Mouse (Mus musculus) erythroid progenitor cell, adult 5-6 weeks (primary cell): ENCODE data around the gene Il23r. TPM values are rescaled to one million over a fixed set of nuclear protein-coding genes. Genes with fewer than 3 reads are reported as not detected.

Experiments
- ATAC-seq: replicated peaks from 2 replicates; pipeline ENCODE4 v1.8.0; 2016; ENCODE audit warnings: moderate number of reproducible peaks, mild to moderate bottlenecking, moderate TSS enrichment, inconsistent platforms; ENCODE audit not compliant: poor library complexity, low FRiP score, severe bottlenecking
- total RNA-seq, 2 experiments: library from RNA; stranded (forward) in 1 of 2; stranded (reverse) in 1 of 2; fragments of 150-400 nt in 1 of 2; fragments of 186-747, 209-891 nt in 1 of 2; gene quantifications; 2 replicates each; pipeline versions ENCODE4 v1.2.3 to v1.2.4; 2015 to 2017; ENCODE audit warnings: low replicate concordance in 2 of 2

Il23r gene
- total RNA-seq, 2 experiments from 2014 or later = not detected

DNA sequence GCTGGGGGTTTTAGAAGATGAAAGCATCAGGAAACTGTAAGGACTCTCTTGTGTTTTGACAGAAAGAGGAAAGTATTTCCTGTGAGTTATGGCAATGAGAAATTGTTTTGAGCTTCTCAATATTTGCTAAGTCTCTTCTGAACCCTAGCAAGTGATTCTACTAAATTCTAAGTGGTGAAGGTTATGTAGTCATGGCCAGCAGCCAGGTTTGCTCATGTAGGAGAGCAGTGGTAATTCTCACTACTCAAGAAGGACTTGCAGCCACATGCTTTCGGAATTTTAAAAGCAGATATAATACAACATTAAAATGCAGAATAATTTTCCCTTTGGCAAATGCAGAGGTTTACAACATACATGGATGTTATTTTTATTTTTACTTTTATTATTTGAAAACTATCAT lies 55.9 kb downstream of the Il23r start:
- ATAC-seq = no peak

DNA sequence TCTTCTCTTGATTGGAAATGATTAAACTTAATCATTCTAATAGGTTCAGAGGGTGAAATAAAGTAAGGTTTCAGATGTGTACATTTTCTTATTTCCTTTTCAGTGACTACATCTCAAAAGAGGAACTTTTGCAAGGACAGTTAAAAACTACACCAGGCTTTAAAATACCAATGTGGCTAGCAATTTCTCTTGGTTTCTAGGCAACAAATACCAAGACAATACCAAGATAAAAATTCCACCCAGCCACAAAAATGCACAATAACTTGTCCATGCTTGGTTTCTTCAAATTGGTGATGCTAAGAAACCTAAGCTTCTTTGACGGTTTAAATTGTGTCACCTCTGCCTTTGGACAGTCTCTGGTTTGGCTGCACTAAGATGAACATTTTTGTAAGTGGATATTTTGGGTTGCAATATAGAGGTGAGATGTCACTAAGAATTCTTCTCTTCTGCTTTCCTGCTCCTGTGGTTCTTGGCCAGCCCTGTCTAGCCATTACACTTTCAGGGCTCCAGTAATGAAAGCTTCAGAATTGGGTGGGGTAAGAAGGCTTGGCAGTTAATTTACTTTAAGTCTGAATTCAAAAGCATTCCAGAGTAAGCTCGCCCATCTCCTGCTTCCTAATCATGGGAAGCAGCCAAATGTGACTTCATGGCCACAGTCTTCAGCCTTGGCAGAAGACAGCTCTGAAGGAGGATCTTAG lies 56.8 kb downstream of the Il23r start:
- ATAC-seq = no peak

DNA sequence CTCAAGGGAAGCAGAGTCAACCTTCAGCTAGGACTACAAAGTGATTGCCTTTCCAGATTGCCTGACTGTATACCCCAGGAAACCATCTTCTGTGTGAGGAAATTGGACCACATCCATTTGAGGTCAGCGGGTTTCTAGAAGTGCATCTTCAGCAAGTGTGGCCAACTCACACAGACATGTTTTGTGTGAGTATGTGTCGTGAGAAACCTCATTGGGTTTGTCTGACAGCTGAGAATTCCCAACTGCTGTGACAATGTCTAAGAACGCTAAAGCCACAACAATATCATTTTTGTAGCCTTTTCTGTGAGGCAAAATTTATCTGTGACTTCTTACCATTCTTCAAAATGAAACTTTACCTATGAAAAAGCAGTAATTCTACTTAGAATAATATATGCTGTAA lies 59.8 kb downstream of the Il23r start:
- no peak for ATAC-seq

DNA sequence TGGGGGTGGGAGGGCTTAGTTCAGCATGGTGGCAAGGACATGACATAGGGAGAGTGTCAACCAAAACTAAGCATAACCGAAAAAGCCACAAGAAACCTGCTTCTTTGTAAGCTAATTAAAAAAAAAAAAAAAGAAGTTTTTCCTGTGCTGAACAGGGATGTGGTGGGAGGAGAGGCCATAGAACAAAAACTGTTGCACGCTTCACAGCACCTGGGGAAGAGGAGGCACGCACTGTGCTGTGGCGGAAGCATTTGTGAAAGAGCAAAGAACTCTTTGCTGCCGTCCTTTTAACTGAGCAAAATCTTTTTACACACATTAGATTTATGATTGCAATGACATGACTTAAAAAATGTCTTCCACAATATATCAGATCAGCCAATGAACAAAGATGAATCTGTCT lies 69.9 kb downstream of the Il23r start:
- no peak for ATAC-seq

DNA sequence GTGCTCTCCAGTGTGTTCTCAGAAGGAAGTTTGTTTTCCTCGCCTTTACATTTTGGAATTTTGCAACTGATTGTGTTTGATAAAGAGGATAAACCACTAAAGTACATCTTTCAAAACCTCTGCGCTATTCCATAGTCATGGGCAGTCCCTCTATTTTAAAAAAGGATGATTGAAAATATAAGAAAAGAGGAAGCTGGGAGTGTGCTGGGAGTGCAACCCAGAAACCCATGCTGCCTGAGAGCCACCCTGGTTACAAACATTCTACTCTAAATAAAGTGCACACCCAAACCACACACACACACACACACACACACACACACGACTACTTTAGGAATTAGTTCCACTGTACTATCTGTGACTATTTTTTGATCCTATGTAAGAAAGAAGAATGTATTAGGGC lies 75.1 kb downstream of the Il23r start:
- no peak for ATAC-seq

DNA sequence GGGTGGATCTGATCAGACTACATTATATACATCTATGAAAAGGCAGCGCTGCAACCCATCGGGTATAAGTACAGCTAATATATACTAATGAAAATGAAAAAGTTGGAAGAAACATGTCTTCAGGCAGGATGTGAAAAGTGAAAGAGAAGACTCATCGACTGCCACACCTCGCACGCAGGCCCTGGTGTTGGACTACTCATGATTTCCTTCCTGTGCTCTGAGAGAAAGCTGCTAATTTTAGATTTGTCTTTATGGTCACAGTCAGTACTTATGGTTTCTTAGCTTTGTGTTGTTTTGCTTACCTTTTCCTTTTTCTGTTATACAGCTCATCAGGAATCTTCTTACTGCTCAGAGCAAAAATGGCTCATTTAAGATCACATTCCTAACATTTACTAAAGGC lies 76.4 kb downstream of the Il23r start:
- ATAC-seq = no peak

DNA sequence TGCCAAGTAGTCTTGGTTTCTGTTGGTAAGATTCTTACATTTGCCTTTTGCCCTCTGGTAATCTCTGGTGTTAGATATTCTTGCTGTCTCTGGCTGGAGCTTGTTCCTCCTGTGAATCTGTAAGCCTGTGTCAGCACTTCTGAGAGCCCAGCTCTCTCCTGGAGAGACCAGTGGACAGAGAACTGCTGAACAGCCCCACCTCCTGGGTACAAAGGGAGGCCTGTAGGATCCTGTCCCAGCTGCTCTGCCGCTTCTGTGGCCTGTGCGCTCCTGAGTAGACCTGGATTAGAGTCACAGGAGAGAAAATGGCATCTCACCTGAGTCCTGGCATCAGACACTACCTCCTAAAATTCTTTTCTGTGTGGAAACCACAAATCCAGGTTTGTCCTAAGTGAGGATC lies 78.3 kb downstream of the Il23r start:
- ATAC-seq = no peak

DNA sequence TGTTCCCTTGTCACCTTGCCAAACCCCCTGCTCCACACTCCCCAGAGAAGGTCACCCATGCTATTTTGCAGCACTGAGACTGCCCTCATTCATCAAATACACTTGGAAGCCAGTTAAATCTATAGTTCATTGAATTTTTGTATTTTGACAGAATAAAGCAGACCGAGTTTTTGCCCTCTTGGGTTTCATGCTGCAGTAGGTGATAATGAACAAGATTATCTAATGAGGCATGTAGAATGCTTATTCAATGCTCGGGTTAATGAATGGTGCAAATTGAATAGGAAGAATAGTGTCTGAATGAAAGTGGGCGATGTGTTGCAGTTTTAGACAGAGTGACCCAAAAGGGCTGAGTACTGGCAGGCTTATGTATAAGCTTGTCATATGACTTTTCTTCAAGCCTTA lies 86.4 kb downstream of the Il23r start:
- no peak for ATAC-seq

DNA sequence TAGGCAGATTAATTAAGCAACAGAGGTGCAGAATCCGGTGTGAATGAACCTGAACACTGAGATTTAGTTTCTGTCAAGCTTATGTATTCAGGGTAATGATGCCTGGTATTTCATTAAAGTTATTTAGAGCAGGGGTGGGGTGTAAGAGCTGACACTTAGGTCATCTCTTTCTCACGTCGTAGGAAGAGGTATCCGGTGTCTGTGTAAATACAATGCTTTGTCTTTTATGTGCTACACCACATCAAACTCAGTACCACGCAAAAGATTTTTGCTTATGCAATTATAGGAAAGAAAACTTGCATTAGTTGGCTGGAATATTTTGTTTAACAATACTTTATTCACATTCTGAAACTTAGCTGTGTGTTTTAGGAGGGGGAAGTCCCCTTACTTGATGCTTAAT lies 92.1 kb downstream of the Il23r start:
- ATAC-seq = no peak

DNA sequence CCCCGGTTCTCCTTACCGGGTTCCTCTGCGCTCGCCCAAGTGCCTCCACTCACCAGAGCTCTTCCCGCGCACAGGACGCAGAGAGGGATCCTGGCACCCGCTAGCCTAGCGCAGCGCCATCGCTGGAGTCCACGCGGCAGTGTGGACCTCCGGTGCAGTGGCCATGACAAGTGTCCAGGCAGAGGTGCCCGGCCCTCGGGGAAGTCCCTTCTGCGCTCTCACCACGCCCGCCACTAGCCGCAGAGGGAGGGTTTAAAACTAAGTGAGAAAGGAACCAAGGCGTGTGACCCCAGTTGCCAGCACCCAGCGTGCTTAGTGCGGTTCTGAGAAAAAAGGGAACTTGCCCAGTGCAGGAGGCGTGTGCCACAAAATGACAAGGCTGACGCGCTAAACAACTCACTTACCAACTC lies 115.7 kb downstream of the Il23r start, which contains the start of gene Il12rb2:
TSS of gene Il12rb2 (minus strand) at position 207 of the 410 bp plus-strand sequence.
- 0 out of 2 replicates have a peak, but pooled peaks have one; percentile 30 for ATAC-seq

Other genes starting within 250 kb of the Il23r start
- 6.3 TPM in 1 of 2 replicates, not detected in the other for gene Il12rb2, start 115.7 kb downstream of the Il23r start, total RNA-seq (2015; ENCODE audit: low replicate concordance)
- not detected in 2 replicates for gene Il12rb2, start 115.7 kb downstream of the Il23r start, total RNA-seq (2017; ENCODE audit: low replicate concordance)
- 3.6 TPM in 1 of 2 replicates, not detected in the other for gene Tacstd2, start 43.9 kb upstream of the Il23r start, total RNA-seq (2015; ENCODE audit: low replicate concordance)
- 2.4 TPM in 1 of 2 replicates, not detected in the other for gene Tacstd2, start 43.9 kb upstream of the Il23r start, total RNA-seq (2017; ENCODE audit: low replicate concordance)